8 mouse cellular contexts compared by ENCODE assay signal in the genomic region with DNA sequence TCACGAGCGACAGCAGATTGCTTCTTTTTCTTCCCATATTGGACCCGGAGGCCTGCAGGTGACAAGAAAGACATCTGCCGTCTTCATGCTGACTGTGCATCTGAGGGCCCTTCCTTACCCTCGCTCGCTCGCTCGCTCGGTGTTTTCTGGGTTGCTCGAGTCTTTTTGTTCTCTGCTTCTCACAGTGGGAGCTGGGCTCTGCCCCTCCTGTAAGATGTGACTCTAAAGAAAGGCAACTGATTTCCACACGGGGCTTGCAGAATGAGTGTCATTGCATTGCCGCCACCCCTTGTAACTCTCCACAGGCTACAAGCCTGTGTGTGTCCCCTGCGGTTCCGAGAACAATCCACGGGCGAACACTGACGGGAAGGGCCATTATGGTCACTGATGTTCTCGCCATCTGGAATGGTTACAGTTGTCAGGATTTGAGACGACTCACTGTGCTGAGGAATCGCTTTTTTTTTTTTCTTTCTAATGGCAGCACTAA.
DNase-seq lines count a peak whose midpoint lies in the region; ATAC-seq and TF ChIP-seq lines count a peak whose summit lies in the region.

No protein-coding gene starts in this region.

- peak overlapping the region; percentile 15 for H3K4me2 ChIP-seq in myocyte (ENCODE audit: low read depth)

- H3K27ac ChIP-seq in spleen, adult 2 months (ENCODE audit: insufficient read depth, low read length): no peak overlapping the region

- WGBS in spleen, adult 2 months: 13% methylated on average over 20 of the region's 20 CpGs

- peaks cover 2% of the 10 kb centered on the region for H3K27me3 ChIP-seq in spleen, adult 2 months (ENCODE audit: control insufficient read depth, insufficient read depth, low read length)
- no peaks in the 10 kb centered on the region for H3K27me3 ChIP-seq in myocyte (ENCODE audit: control insufficient read depth, insufficient read depth, insufficient read length)

- H3K36me3 ChIP-seq in spleen, adult 2 months (ENCODE audit: control insufficient read depth, insufficient read depth, low read length): no peaks in the 10 kb centered on the region
- no peaks in the 10 kb centered on the region for H3K36me3 ChIP-seq in myocyte (ENCODE audit: control insufficient read depth, insufficient read depth)

- TF ChIP-seq POLR2A in spleen, adult 2 months (IDR thresholded peaks at IDR 0.05; ENCODE audit: low read depth, low read length): no peak
- TF ChIP-seq POLR2A in myocyte (IDR thresholded peaks at IDR 0.05; ENCODE audit: insufficient read length, low read depth): no peak

- DNase-seq in frontal cortex, postnatal 36 days (ENCODE audit: low spot score in 2 of 2): no peak
- no peak for DNase-seq in spleen, adult 2 months (ENCODE audit: low read depth in 1 of 2, low spot score in 2 of 2)
- no peak for DNase-seq in spleen, adult 12 weeks (ENCODE audit: low spot score)
- DNase-seq in induced T-regulatory cell, adult 2 months (ENCODE audit: low read depth): peak; percentile 55
- DNase-seq in testis, postnatal 14 days (ENCODE audit: low spot score): no peak
- no peak for DNase-seq in right cerebral cortex, postnatal 10 days (ENCODE audit: low spot score in 2 of 2)

- H3K4me1 ChIP-seq in spleen, adult 2 months (ENCODE audit: control insufficient read depth, insufficient read depth, insufficient read length): no peaks in the 10 kb centered on the region; the same call in 1 of the 2 replicates

- H3ac ChIP-seq in myocyte (ENCODE audit: control insufficient read depth, insufficient read length): no peak overlapping the region

- peak; percentile 70 for ATAC-seq in frontal cortex, adult (ENCODE audit: low TSS enrichment)

- TF ChIP-seq CTCF in spleen, adult 2 months (IDR thresholded peaks at IDR 0.05; ENCODE audit: extremely low read depth, insufficient read depth, insufficient read length, insufficient replicate concordance): no peak

- no peaks in the 10 kb centered on the region for H3K79me2 ChIP-seq in myocyte (ENCODE audit: control insufficient read depth, insufficient read depth)

- peak overlapping the region; percentile 19; the same call in 1 of the 2 replicates for H3K4me3 ChIP-seq in spleen, adult 2 months (ENCODE audit: extremely low read depth, insufficient read depth, insufficient read length)
- no peak overlapping the region for H3K4me3 ChIP-seq in myocyte

TF ChIP-seq in myocyte, 11 proteins besides CTCF, POLR2A, EP300 and RAD21:
- TF ChIP-seq MAX (IDR thresholded peaks at IDR 0.05; ENCODE audit: low read depth) (no peak), POLR2AphosphoS2 (IDR thresholded peaks at IDR 0.05; ENCODE audit: insufficient read length, low read depth) (no peak), MYOG (IDR thresholded peaks at IDR 0.05; ENCODE audit: control insufficient read depth in 1 of 3, insufficient read depth in 1 of 3, insufficient read length in 2 of 3, low read depth in 2 of 3) (no peak), CEBPB (IDR thresholded peaks at IDR 0.05; ENCODE audit: insufficient read depth, poor library complexity, severe bottlenecking) (no peak), REST (IDR thresholded peaks at IDR 0.05; ENCODE audit: insufficient read depth, insufficient read length) (no peak), USF1 (IDR thresholded peaks at IDR 0.05; ENCODE audit: low read depth) (no peak), MYOD1 (IDR thresholded peaks at IDR 0.05; ENCODE audit: control insufficient read depth in 1 of 3, insufficient read length in 2 of 3, low read depth in 2 of 3) (no peak), TCF3 (IDR thresholded peaks at IDR 0.05; ENCODE audit: insufficient read length, low read depth) (no peak), SRF (IDR thresholded peaks at IDR 0.05; ENCODE audit: control insufficient read depth, insufficient read length, low read depth) (no peak), TCF12 (IDR thresholded peaks at IDR 0.05; ENCODE audit: insufficient read depth, poor library complexity, severe bottlenecking) (no peak), E2F4 (IDR thresholded peaks at IDR 0.05; ENCODE audit: insufficient read depth) (no peak)
